Mouse (Mus musculus) small intestine, adult 2 months (tissue): ENCODE results near the gene Slc12a5.

ENCODE experiments used
- CTCF ChIP-seq: fragments of 200-500 bp; IDR thresholded peaks from 2 replicates; pipeline ENCODE4 v1.5.1; 2012; ENCODE audit warnings: low read depth, mild to moderate bottlenecking, control low read depth, inconsistent platforms, low read length, moderate library complexity, mixed read lengths; ENCODE audit not compliant: insufficient replicate concordance, insufficient read length; ENCODE audit errors: extremely low read depth
- POLR2A ChIP-seq: fragments of 200-500 bp; IDR thresholded peaks from 2 replicates; pipeline ENCODE4 v1.6.1; 2012; ENCODE audit warnings: low read depth, mild to moderate bottlenecking, control low read depth, inconsistent platforms, low read length, moderate library complexity

GRCm38 (mm10) chr2:164947506-164947905 lies 13.1 kb upstream of the Slc12a5 start:
- TF ChIP-seq CTCF (no peak), POLR2A (no peak)
